Mouse (Mus musculus): ENCODE measurements around the gene Smpd1. TPM values are rescaled to one million over a fixed set of nuclear protein-coding genes. Genes with fewer than 3 reads are reported as not detected.

Smpd1 gene
- total RNA-seq, 1 experiment from 2014 or later: 11.0 TPM

DNA sequence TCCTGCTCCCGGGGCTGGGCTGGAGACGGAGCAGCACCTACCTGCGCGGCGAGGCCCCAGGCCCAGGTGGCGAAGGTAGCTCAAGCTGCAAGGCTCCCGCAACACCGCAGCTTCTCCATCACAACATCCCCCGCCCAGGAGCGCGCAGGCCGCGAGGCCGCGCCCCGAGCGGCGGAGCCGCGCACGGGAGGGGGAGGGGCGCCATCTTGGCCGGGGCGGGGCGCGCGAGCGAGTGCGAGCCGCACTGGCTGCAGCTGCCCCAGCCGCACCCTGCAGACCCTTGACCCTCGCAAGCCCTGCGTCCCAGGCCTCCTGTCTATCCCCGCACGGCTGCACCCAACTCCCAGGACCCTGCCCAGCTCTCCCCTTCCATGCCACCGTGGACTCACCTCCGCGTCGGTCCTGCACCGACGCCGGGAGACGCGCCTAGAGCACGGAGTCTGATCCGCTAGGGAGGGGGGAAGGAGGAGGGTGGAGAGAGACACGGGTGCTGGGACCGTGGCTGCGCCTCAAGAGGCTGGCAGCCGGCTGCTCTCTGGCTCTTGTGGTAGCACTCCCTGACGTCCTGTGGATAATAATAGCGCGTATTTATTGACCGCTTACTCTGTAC is 27.0 kb downstream of the Smpd1 start, which contains the start of gene Apbb1:
Apbb1 (minus strand) TSS at position 560 of the 610 bp plus-strand sequence.
- peak; percentile 88 for ATAC-seq (replicated peaks in 1 of 2; ENCODE audit: insufficient read depth in 1 of 2, low FRiP score in 2 of 2, low TSS enrichment in 1 of 2, low read depth in 1 of 2, poor library complexity in 2 of 2, severe bottlenecking in 2 of 2)

DNA sequence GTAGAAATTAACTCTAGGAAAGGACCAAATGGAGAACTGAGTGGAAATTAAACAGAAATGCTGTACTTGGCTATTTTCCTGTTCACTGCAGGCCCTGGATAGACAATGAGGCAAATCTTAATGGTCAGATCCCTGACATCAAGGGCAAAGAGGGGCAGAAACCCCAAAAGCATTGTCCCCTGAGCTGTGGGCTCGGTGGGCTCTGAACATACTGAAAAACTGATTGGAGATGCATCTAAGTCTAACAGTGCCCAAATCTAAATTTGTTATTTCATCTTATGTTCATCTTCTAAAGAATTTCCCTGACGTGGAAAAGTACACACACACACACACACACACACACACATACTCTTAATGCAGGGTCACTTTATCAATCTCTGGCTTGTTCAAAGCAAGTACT is 27.8 kb downstream of the Smpd1 start:
- no peak for ATAC-seq (replicated peaks in 1 of 2; ENCODE audit: insufficient read depth in 1 of 2, low FRiP score in 2 of 2, low TSS enrichment in 1 of 2, low read depth in 1 of 2, poor library complexity in 2 of 2, severe bottlenecking in 2 of 2)

- no peak; a peak in 1 of 4 replicates for ATAC-seq (replicated peaks in 1 of 2; ENCODE audit: insufficient read depth in 1 of 2, low FRiP score in 2 of 2, low TSS enrichment in 1 of 2, low read depth in 1 of 2, poor library complexity in 2 of 2, severe bottlenecking in 2 of 2)
Observed at GRCm38 (mm10) chr7:105588325-105588912, 34.3 kb downstream of the Smpd1 start.

DNA sequence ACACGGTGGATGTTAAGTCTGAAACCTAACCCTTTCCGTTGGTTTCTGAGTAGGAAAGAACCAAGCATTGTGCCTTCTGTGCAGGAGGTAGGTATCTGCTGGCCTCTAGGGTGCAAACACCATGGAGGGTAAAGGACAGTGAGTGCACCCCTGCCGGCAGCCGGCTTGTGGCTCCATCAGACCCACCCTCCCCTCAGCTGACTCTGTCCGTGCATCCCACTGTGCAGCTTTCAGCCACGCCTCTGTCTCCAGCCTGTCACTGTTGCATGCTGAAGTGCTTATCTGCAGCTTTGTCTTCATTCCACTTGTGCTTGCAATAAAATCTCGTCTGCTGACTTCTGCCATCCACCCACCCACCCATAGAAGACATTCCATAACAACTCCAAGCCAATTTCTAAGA is 35.9 kb downstream of the Smpd1 start:
- ATAC-seq (replicated peaks in 1 of 2; ENCODE audit: insufficient read depth in 1 of 2, low FRiP score in 2 of 2, low TSS enrichment in 1 of 2, low read depth in 1 of 2, poor library complexity in 2 of 2, severe bottlenecking in 2 of 2): no peak

- peak; percentile 78 to 88 for ATAC-seq (replicated peaks in 1 of 2; ENCODE audit: insufficient read depth in 1 of 2, low FRiP score in 2 of 2, low TSS enrichment in 1 of 2, low read depth in 1 of 2, poor library complexity in 2 of 2, severe bottlenecking in 2 of 2)
Observed at GRCm38 (mm10) chr7:105602860-105603623, 48.9 kb downstream of the Smpd1 start.

Other genes starting within 250 kb of the Smpd1 start
- gene Olfr689, start 243.2 kb upstream of the Smpd1 start, total RNA-seq (2017): not detected in 2 replicates
- not detected in 2 replicates for gene Olfr690, start 220.3 kb upstream of the Smpd1 start, total RNA-seq (2017)
- gene Olfr691, start 212.1 kb upstream of the Smpd1 start, total RNA-seq (2017): not detected in 2 replicates
- not detected in 2 replicates for gene Olfr692, start 186.1 kb upstream of the Smpd1 start, total RNA-seq (2017)
- gene Gm5901, start 179.3 kb upstream of the Smpd1 start, total RNA-seq (2017): not detected in 2 replicates
- gene Fam160a2, start 154.3 kb upstream of the Smpd1 start, total RNA-seq (2017): 13.2 and 15.8 TPM in 2 replicates
- not detected in 2 replicates for gene Cnga4, start 149.8 kb upstream of the Smpd1 start, total RNA-seq (2017)
- gene Cckbr, start 128.6 kb upstream of the Smpd1 start, total RNA-seq (2017): not detected in 2 replicates
- gene Cavin3, start 72.1 kb upstream of the Smpd1 start, total RNA-seq (2017): 5.6 and 7.2 TPM in 2 replicates
- 5.9 and 9.5 TPM in 2 replicates for gene Apbb1, start 27.3 kb downstream of the Smpd1 start, total RNA-seq (2017)
- not detected in 2 replicates for gene Hpx, start 45.8 kb downstream of the Smpd1 start, total RNA-seq (2017)
- gene Trim3, start 79.2 kb downstream of the Smpd1 start, total RNA-seq (2017): 7.5 and 17.6 TPM in 2 replicates
- 40.5 and 55.8 TPM in 2 replicates for gene Timm10b, start 85.7 kb downstream of the Smpd1 start, total RNA-seq (2017)
- 25.1 and 50.5 TPM in 2 replicates for gene Arfip2, start 86.1 kb downstream of the Smpd1 start, total RNA-seq (2017)
- 1.2 and 4.6 TPM in 2 replicates for gene Gm45799, start 86.2 kb downstream of the Smpd1 start, total RNA-seq (2017)
- gene Dnhd1, start 96.5 kb downstream of the Smpd1 start, total RNA-seq (2017): 4.3 and 4.8 TPM in 2 replicates
- 92.3 and 101 TPM in 2 replicates for gene Ilk, start 182.2 kb downstream of the Smpd1 start, total RNA-seq (2017)
- gene Rrp8, start 183.0 kb downstream of the Smpd1 start, total RNA-seq (2017): 17.5 and 34.8 TPM in 2 replicates
- gene Taf10, start 190.0 kb downstream of the Smpd1 start, total RNA-seq (2017): 132 and 162 TPM in 2 replicates
- gene Tpp1, start 197.9 kb downstream of the Smpd1 start, total RNA-seq (2017): 22.1 and 27.4 TPM in 2 replicates
- gene Dchs1, start 233.3 kb downstream of the Smpd1 start, total RNA-seq (2017): not detected in 2 replicates

All from hematopoietic stem cell, adult 5-6 weeks (primary cell).